Mouse (Mus musculus): ENCODE results near the gene Ano6. TPM values are rescaled to one million over a fixed set of nuclear protein-coding genes. Genes with fewer than 3 reads are reported as not detected.

Ano6 gene
- total and polyA plus RNA-seq, 3 experiments = 14.1 to 19.6 (median 17.3) TPM

- H3K27me3 ChIP-seq (ENCODE audit: control insufficient read depth, insufficient read depth, low read length) = no peaks in the 10 kb centered on the region
- WGBS = 22% methylated on average over 5 of the region's 5 CpGs
- no peak overlapping the region for H3K9ac ChIP-seq (ENCODE audit: low read depth, low read length)
- intact Hi-C loops (cut with DNase I) = no loop called here
- peaks cover 18% of the 10 kb centered on the region for H3K4me1 ChIP-seq (ENCODE audit: control insufficient read depth, insufficient read depth, low read length)
- DNase-seq = peak; percentile 26 to 33
- 0 out of 2 replicates have a peak, but pooled peaks cover 2% of the 10 kb centered on the region for H3K79me2 ChIP-seq (replicated peaks; ENCODE audit: control insufficient read depth, insufficient read depth, low read length)
- H3K36me3 ChIP-seq (ENCODE audit: control insufficient read depth, insufficient read depth, low read length) = no peaks in the 10 kb centered on the region; the same call in 1 of the 2 replicates
- peak overlapping the region; percentile 47 for H3K27ac ChIP-seq
- H3K4me3 ChIP-seq = no peak overlapping the region
- no peak for TF ChIP-seq POLR2A (IDR thresholded peaks at IDR 0.05; ENCODE audit: insufficient read depth, low read depth, low read length)
- TF ChIP-seq EP300 (IDR thresholded peaks at IDR 0.05; ENCODE audit: insufficient read depth, low read depth, low read length) = no peak
- TF ChIP-seq CTCF (IDR thresholded peaks at IDR 0.05) = no peak
Measured at GRCm38 (mm10) chr15:95887365-95887764, 96.7 kb downstream of the Ano6 start.

GRCm38 (mm10) chr15:95888556-95888955 lies 97.9 kb downstream of the Ano6 start:
- Histone ChIP-seq H3K4me1 (ENCODE audit: control insufficient read depth, insufficient read depth, low read length) (peaks cover 13% of the 10 kb centered on the region), H3K79me2 (replicated peaks; ENCODE audit: control insufficient read depth, insufficient read depth, low read length) (0 out of 2 replicates have a peak, but pooled peaks cover 2% of the 10 kb centered on the region), H3K36me3 (ENCODE audit: control insufficient read depth, insufficient read depth, low read length) (no peaks in the 10 kb centered on the region; the same call in 1 of the 2 replicates), H3K4me3 (no peak overlapping the region), H3K9ac (ENCODE audit: low read depth, low read length) (no peak overlapping the region), H3K27ac (no peak overlapping the region), H3K27me3 (ENCODE audit: control insufficient read depth, insufficient read depth, low read length) (no peaks in the 10 kb centered on the region)
- WGBS = 89% methylated on average over 5 of the region's 5 CpGs
- intact Hi-C loops (cut with DNase I) = no loop called here
- TF ChIP-seq CTCF (IDR thresholded peaks at IDR 0.05) = no peak
- TF ChIP-seq EP300 (IDR thresholded peaks at IDR 0.05; ENCODE audit: insufficient read depth, low read depth, low read length) = no peak
- TF ChIP-seq POLR2A (IDR thresholded peaks at IDR 0.05; ENCODE audit: insufficient read depth, low read depth, low read length) = no peak
- no peak for DNase-seq

GRCm38 (mm10) chr15:95890368-95890767 lies 99.7 kb downstream of the Ano6 start:
- intact Hi-C loops (cut with DNase I) = no loop called here
- no peak for TF ChIP-seq CTCF (IDR thresholded peaks at IDR 0.05)
- no peak for TF ChIP-seq POLR2A (IDR thresholded peaks at IDR 0.05; ENCODE audit: insufficient read depth, low read depth, low read length)
- TF ChIP-seq EP300 (IDR thresholded peaks at IDR 0.05; ENCODE audit: insufficient read depth, low read depth, low read length) = no peak
- 94% methylated on average over 5 of the region's 5 CpGs for WGBS
- no peak overlapping the region for H3K27ac ChIP-seq
- peaks cover 9% of the 10 kb centered on the region for H3K4me1 ChIP-seq (ENCODE audit: control insufficient read depth, insufficient read depth, low read length)
- H3K27me3 ChIP-seq (ENCODE audit: control insufficient read depth, insufficient read depth, low read length) = no peaks in the 10 kb centered on the region
- H3K9ac ChIP-seq (ENCODE audit: low read depth, low read length) = no peak overlapping the region
- 0 out of 2 replicates have a peak, but pooled peaks cover 2% of the 10 kb centered on the region for H3K79me2 ChIP-seq (replicated peaks; ENCODE audit: control insufficient read depth, insufficient read depth, low read length)
- no peak for DNase-seq
- H3K36me3 ChIP-seq (ENCODE audit: control insufficient read depth, insufficient read depth, low read length) = no peaks in the 10 kb centered on the region; the same call in 1 of the 2 replicates
- H3K4me3 ChIP-seq = no peak overlapping the region

- WGBS = 55% methylated on average over 4 of the region's 4 CpGs
- no peak overlapping the region for H3K9ac ChIP-seq (ENCODE audit: low read depth, low read length)
- H3K4me3 ChIP-seq = no peak overlapping the region
- H3K4me1 ChIP-seq (ENCODE audit: control insufficient read depth, insufficient read depth, low read length) = peaks cover 4% of the 10 kb centered on the region
- TF ChIP-seq CTCF (IDR thresholded peaks at IDR 0.05) = no peak
- TF ChIP-seq EP300 (IDR thresholded peaks at IDR 0.05; ENCODE audit: insufficient read depth, low read depth, low read length) = no peak
- no peak overlapping the region for H3K27ac ChIP-seq
- DNase-seq = no peak
- no peaks in the 10 kb centered on the region; the same call in 1 of the 2 replicates for H3K36me3 ChIP-seq (ENCODE audit: control insufficient read depth, insufficient read depth, low read length)
- no peaks in the 10 kb centered on the region for H3K27me3 ChIP-seq (ENCODE audit: control insufficient read depth, insufficient read depth, low read length)
- H3K79me2 ChIP-seq (replicated peaks; ENCODE audit: control insufficient read depth, insufficient read depth, low read length) = 0 out of 2 replicates have a peak, but pooled peaks cover 2% of the 10 kb centered on the region
- intact Hi-C loops (cut with DNase I) = no loop called here
Measured at GRCm38 (mm10) chr15:95892171-95892570, 101.5 kb downstream of the Ano6 start.

GRCm38 (mm10) chr15:95892929-95893328 lies 102.3 kb downstream of the Ano6 start:
- Histone ChIP-seq H3K27ac (no peak overlapping the region), H3K79me2 (replicated peaks; ENCODE audit: control insufficient read depth, insufficient read depth, low read length) (0 out of 2 replicates have a peak, but pooled peaks cover 2% of the 10 kb centered on the region), H3K9ac (ENCODE audit: low read depth, low read length) (no peak overlapping the region), H3K27me3 (ENCODE audit: control insufficient read depth, insufficient read depth, low read length) (no peaks in the 10 kb centered on the region), H3K4me1 (ENCODE audit: control insufficient read depth, insufficient read depth, low read length) (no peaks in the 10 kb centered on the region), H3K36me3 (ENCODE audit: control insufficient read depth, insufficient read depth, low read length) (no peaks in the 10 kb centered on the region), H3K4me3 (no peak overlapping the region)
- no peak for DNase-seq
- TF ChIP-seq CTCF (IDR thresholded peaks at IDR 0.05) = no peak
- intact Hi-C loops (cut with DNase I) = no loop called here
- 83% methylated on average over 10 of the region's 10 CpGs for WGBS

- no peak for DNase-seq
- Histone ChIP-seq H3K27ac (no peak overlapping the region), H3K27me3 (ENCODE audit: control insufficient read depth, insufficient read depth, low read length) (no peaks in the 10 kb centered on the region), H3K36me3 (ENCODE audit: control insufficient read depth, insufficient read depth, low read length) (no peaks in the 10 kb centered on the region), H3K4me1 (ENCODE audit: control insufficient read depth, insufficient read depth, low read length) (no peaks in the 10 kb centered on the region), H3K79me2 (replicated peaks; ENCODE audit: control insufficient read depth, insufficient read depth, low read length) (no peaks in the 10 kb centered on the region), H3K9ac (ENCODE audit: low read depth, low read length) (no peak overlapping the region), H3K4me3 (no peak overlapping the region)
- intact Hi-C loops (cut with DNase I) = no loop called here
- WGBS = 95% methylated on average over 7 of the region's 7 CpGs
- no peak for TF ChIP-seq CTCF (IDR thresholded peaks at IDR 0.05)
- no peak for TF ChIP-seq EP300 (IDR thresholded peaks at IDR 0.05; ENCODE audit: insufficient read depth, low read depth, low read length)
- no peak for TF ChIP-seq POLR2A (IDR thresholded peaks at IDR 0.05; ENCODE audit: insufficient read depth, low read depth, low read length)
Measured at GRCm38 (mm10) chr15:95895699-95896098, 105.1 kb downstream of the Ano6 start.
